Mouse (Mus musculus) midbrain, embryonic 13.5 days (tissue): Measurements from ENCODE around the gene Ramp3. TPM values are rescaled to one million over a fixed set of nuclear protein-coding genes. Genes with fewer than 3 reads are reported as not detected.
"Not testable (repeated sequence)": the region's sequence is repeated elsewhere in the genome, so short reads cannot be mapped to it uniquely, and the experiment has no call there.

Experiments
- ATAC-seq: fragments of 200-750 bp; cut with Nextera tagmentation; 2 replicates; pipeline ENCODE4 v1.8.0; 2017; ENCODE audit warnings: mild to moderate bottlenecking, moderate TSS enrichment, moderate library complexity
- H3K27ac ChIP-seq: fragments of 300-500 bp; sonication (generic); 2 replicates; pipeline ENCODE4 v1.5.1; 2015; ENCODE audit warnings: inconsistent platforms, mild to moderate bottlenecking, moderate library complexity
- H3K27me3 ChIP-seq: fragments of 300-500 bp; sonication (generic); 2 replicates; pipeline ENCODE4 v1.6.1; 2015; ENCODE audit warnings: mild to moderate bottlenecking, inconsistent platforms
- H3K36me3 ChIP-seq: fragments of 300-500 bp; sonication (generic); 2 replicates; pipeline ENCODE4 v1.6.1; 2015; ENCODE audit warnings: mild to moderate bottlenecking, inconsistent platforms
- H3K4me1 ChIP-seq: fragments of 300-500 bp; sonication (generic); replicated peaks from 2 replicates; pipeline ENCODE4 v1.6.1; 2015; ENCODE audit warnings: inconsistent platforms
- H3K4me2 ChIP-seq: fragments of 300-500 bp; sonication (generic); replicated peaks from 2 replicates; pipeline ENCODE4 v1.6.1; 2015; ENCODE audit warnings: moderate library complexity, mild to moderate bottlenecking, inconsistent platforms
- H3K4me3 ChIP-seq: fragments of 300-500 bp; sonication (generic); replicated peaks from 2 replicates; pipeline ENCODE4 v1.5.1; 2015; ENCODE audit warnings: mild to moderate bottlenecking, inconsistent platforms
- H3K9ac ChIP-seq: fragments of 300-500 bp; sonication (generic); replicated peaks from 2 replicates; pipeline ENCODE4 v1.6.1; 2015; ENCODE audit warnings: mild to moderate bottlenecking, inconsistent platforms
- H3K9me3 ChIP-seq: fragments of 300-500 bp; sonication (generic); 2 replicates; pipeline ENCODE4 v1.6.1; 2016; ENCODE audit warnings: mild to moderate bottlenecking, inconsistent platforms
- WGBS: fragments of 180-500 bp; shearing (Covaris S2); methylation state at CpG from one replicate; pipeline ENCODE4 v1.1.7; 2015; 5-methylcytosine and 5-hydroxymethylcytosine counted together
- polyA plus RNA-seq: library from polyadenylated mRNA; unstranded; fragments of >200 nt; fragmentation: Nextera tagmentation; extraction: Ambion mirVana; gene quantifications from 2 replicates; pipeline ENCODE4 v1.2.1, GENCODE M21; 2015

Ramp3 gene
- polyA plus RNA-seq, 1 experiment from 2014 or later: 6.8 TPM

- no peak overlapping the region for H3K4me3 ChIP-seq
Observed at GRCm38 (mm10) chr11:6639072-6639471, 19.2 kb upstream of the Ramp3 start.

GRCm38 (mm10) chr11:6644566-6644965, 13.8 kb upstream of the Ramp3 start:
- no peak overlapping the region for H3K27ac ChIP-seq
- no peaks in the 10 kb centered on the region for H3K27me3 ChIP-seq
- no peak overlapping the region for H3K9ac ChIP-seq
- 66% methylated on average over 6 of the region's 6 CpGs for WGBS
- no peaks in the 10 kb centered on the region for H3K36me3 ChIP-seq
- no peaks in the 10 kb centered on the region for H3K4me1 ChIP-seq
- H3K4me3 ChIP-seq: no peak overlapping the region
- peak; percentile 62 for ATAC-seq
- no peak overlapping the region for H3K4me2 ChIP-seq
- H3K9me3 ChIP-seq: no peaks in the 10 kb centered on the region

More at GRCm38 (mm10) chr11:6639072-6639471, 19.2 kb upstream of the Ramp3 start:
- H3K9ac ChIP-seq: no peak overlapping the region
- H3K9me3 ChIP-seq: no peaks in the 10 kb centered on the region
- H3K4me2 ChIP-seq: no peak overlapping the region
- no peaks in the 10 kb centered on the region for H3K36me3 ChIP-seq
- H3K27me3 ChIP-seq: no peaks in the 10 kb centered on the region
- H3K27ac ChIP-seq: no peak overlapping the region
- H3K4me1 ChIP-seq: no peaks in the 10 kb centered on the region
- WGBS: 84% methylated on average over 6 of the region's 6 CpGs
- ATAC-seq: no peak

GRCm38 (mm10) chr11:6647831-6648724, 10.2 kb upstream of the Ramp3 start:
- ATAC-seq: no peak
- H3K4me3 ChIP-seq: no peak overlapping the region
- H3K9me3 ChIP-seq: no peaks in the 10 kb centered on the region
- H3K4me2 ChIP-seq: no peak overlapping the region
- WGBS: 61% methylated on average over 9 of the region's 9 CpGs
- no peaks in the 10 kb centered on the region for H3K27me3 ChIP-seq
- no peaks in the 10 kb centered on the region for H3K36me3 ChIP-seq
- H3K4me1 ChIP-seq: no peaks in the 10 kb centered on the region
- no peak overlapping the region for H3K27ac ChIP-seq
- H3K9ac ChIP-seq: no peak overlapping the region

GRCm38 (mm10) chr11:6650519-6650918, 7.8 kb upstream of the Ramp3 start:
- WGBS: 69% methylated on average over 7 of the region's 7 CpGs
- no peaks in the 10 kb centered on the region for H3K4me1 ChIP-seq
- no peak for ATAC-seq
- no peaks in the 10 kb centered on the region for H3K27me3 ChIP-seq
- H3K27ac ChIP-seq: no peak overlapping the region
- H3K9ac ChIP-seq: no peak overlapping the region
- no peak overlapping the region for H3K4me3 ChIP-seq
- H3K36me3 ChIP-seq: no peaks in the 10 kb centered on the region
- no peaks in the 10 kb centered on the region for H3K9me3 ChIP-seq
- H3K4me2 ChIP-seq: no peak overlapping the region

GRCm38 (mm10) chr11:6652978-6653377, 5.3 kb upstream of the Ramp3 start:
- not testable (repeated sequence) for H3K9ac ChIP-seq, H3K4me1 ChIP-seq, H3K27ac ChIP-seq, H3K9me3 ChIP-seq, H3K27me3 ChIP-seq, H3K4me2 ChIP-seq, H3K36me3 ChIP-seq, H3K4me3 ChIP-seq, ATAC-seq
- 74% methylated on average over 3 of the region's 3 CpGs for WGBS

GRCm38 (mm10) chr11:6654903-6655302, 3.4 kb upstream of the Ramp3 start:
- WGBS: 0% methylated on average over 2 of the region's 2 CpGs
- H3K4me1 ChIP-seq: peaks cover 11% of the 10 kb centered on the region

GRCm38 (mm10) chr11:6661206-6661605, 2.9 kb downstream of the Ramp3 start:
- no peaks in the 10 kb centered on the region for H3K9me3 ChIP-seq
- no peak overlapping the region for H3K9ac ChIP-seq
- H3K27ac ChIP-seq: no peak overlapping the region
- WGBS: 66% methylated on average over 14 of the region's 14 CpGs
- no peak overlapping the region for H3K4me2 ChIP-seq
- H3K4me3 ChIP-seq: no peak overlapping the region
- no peak for ATAC-seq
- H3K36me3 ChIP-seq: no peaks in the 10 kb centered on the region
- H3K27me3 ChIP-seq: 0 out of 2 replicates have a peak, but pooled peaks cover 6% of the 10 kb centered on the region
- peaks cover 11% of the 10 kb centered on the region for H3K4me1 ChIP-seq

More at GRCm38 (mm10) chr11:6654903-6655302, 3.4 kb upstream of the Ramp3 start:
- H3K9me3 ChIP-seq: no peaks in the 10 kb centered on the region
- ATAC-seq: peak; percentile 72
- 0 out of 2 replicates have a peak, but pooled peaks cover under 1% of the 10 kb centered on the region for H3K27me3 ChIP-seq
- H3K4me2 ChIP-seq: no peak overlapping the region
- H3K27ac ChIP-seq: no peak overlapping the region
- no peaks in the 10 kb centered on the region for H3K36me3 ChIP-seq
- no peak overlapping the region for H3K4me3 ChIP-seq
- no peak overlapping the region for H3K9ac ChIP-seq

GRCm38 (mm10) chr11:6666634-6667033, 8.3 kb downstream of the Ramp3 start:
- no peaks in the 10 kb centered on the region for H3K4me1 ChIP-seq
- no peak overlapping the region for H3K4me3 ChIP-seq
- no peaks in the 10 kb centered on the region for H3K27me3 ChIP-seq
- H3K36me3 ChIP-seq: no peaks in the 10 kb centered on the region
- 90% methylated on average over 2 of the region's 2 CpGs for WGBS
- ATAC-seq: no peak
- H3K9ac ChIP-seq: no peak overlapping the region
- H3K4me2 ChIP-seq: no peak overlapping the region
- H3K27ac ChIP-seq: no peak overlapping the region
- no peaks in the 10 kb centered on the region for H3K9me3 ChIP-seq

- Histone ChIP-seq H3K4me2 (no peak overlapping the region), H3K4me1 (no peaks in the 10 kb centered on the region), H3K36me3 (no peaks in the 10 kb centered on the region), H3K27ac (no peak overlapping the region), H3K9ac (no peak overlapping the region), H3K27me3 (no peaks in the 10 kb centered on the region), H3K9me3 (no peaks in the 10 kb centered on the region), H3K4me3 (no peak overlapping the region)
- WGBS: 41% methylated on average over 9 of the region's 9 CpGs
- ATAC-seq: no peak
Observed at GRCm38 (mm10) chr11:6669041-6669440, 10.7 kb downstream of the Ramp3 start.

- Histone ChIP-seq H3K36me3 (no peaks in the 10 kb centered on the region), H3K27me3 (no peaks in the 10 kb centered on the region), H3K4me2 (no peak overlapping the region), H3K27ac (no peak overlapping the region), H3K9ac (no peak overlapping the region), H3K4me3 (no peak overlapping the region), H3K9me3 (no peaks in the 10 kb centered on the region), H3K4me1 (no peaks in the 10 kb centered on the region)
- 54% methylated on average over 2 of the region's 2 CpGs for WGBS
- no peak for ATAC-seq
Observed at GRCm38 (mm10) chr11:6670044-6670443, 11.7 kb downstream of the Ramp3 start.

GRCm38 (mm10) chr11:6670826-6671225, 12.5 kb downstream of the Ramp3 start:
- 87% methylated on average over 4 of the region's 4 CpGs for WGBS

GRCm38 (mm10) chr11:6674701-6675100, 16.4 kb downstream of the Ramp3 start:
- H3K27ac ChIP-seq: no peak overlapping the region
- no peaks in the 10 kb centered on the region for H3K9me3 ChIP-seq
- 88% methylated on average over 9 of the region's 9 CpGs for WGBS
- no peak overlapping the region for H3K4me2 ChIP-seq
- H3K4me1 ChIP-seq: 0 out of 2 replicates have a peak, but pooled peaks cover 5% of the 10 kb centered on the region
- no peak for ATAC-seq
- no peak overlapping the region for H3K9ac ChIP-seq
- H3K4me3 ChIP-seq: no peak overlapping the region
- H3K36me3 ChIP-seq: no peaks in the 10 kb centered on the region
- no peaks in the 10 kb centered on the region for H3K27me3 ChIP-seq

More at GRCm38 (mm10) chr11:6670826-6671225, 12.5 kb downstream of the Ramp3 start:
- H3K4me1 ChIP-seq: no peaks in the 10 kb centered on the region
- no peaks in the 10 kb centered on the region for H3K9me3 ChIP-seq
- ATAC-seq: no peak
- H3K36me3 ChIP-seq: no peaks in the 10 kb centered on the region
- H3K4me2 ChIP-seq: no peak overlapping the region
- no peak overlapping the region for H3K9ac ChIP-seq
- no peak overlapping the region for H3K4me3 ChIP-seq
- no peaks in the 10 kb centered on the region for H3K27me3 ChIP-seq
- H3K27ac ChIP-seq: no peak overlapping the region
